Mouse (Mus musculus) 3T3-L1 (cell line): ENCODE data around the gene Plekha5.

Experiments
- DNase-seq: peaks from one replicate; pipeline ENCODE4 v3.0.0-alpha.2; 2015; ENCODE audit warnings: low read depth, low spot score

Gene Plekha5

GRCm38 (mm10) chr6:140610117-140610516 lies 186.3 kb downstream of the Plekha5 start:
- no peak for DNase-seq

- no peak for DNase-seq
Observed at GRCm38 (mm10) chr6:140611282-140611681, 187.4 kb downstream of the Plekha5 start.

DNA sequence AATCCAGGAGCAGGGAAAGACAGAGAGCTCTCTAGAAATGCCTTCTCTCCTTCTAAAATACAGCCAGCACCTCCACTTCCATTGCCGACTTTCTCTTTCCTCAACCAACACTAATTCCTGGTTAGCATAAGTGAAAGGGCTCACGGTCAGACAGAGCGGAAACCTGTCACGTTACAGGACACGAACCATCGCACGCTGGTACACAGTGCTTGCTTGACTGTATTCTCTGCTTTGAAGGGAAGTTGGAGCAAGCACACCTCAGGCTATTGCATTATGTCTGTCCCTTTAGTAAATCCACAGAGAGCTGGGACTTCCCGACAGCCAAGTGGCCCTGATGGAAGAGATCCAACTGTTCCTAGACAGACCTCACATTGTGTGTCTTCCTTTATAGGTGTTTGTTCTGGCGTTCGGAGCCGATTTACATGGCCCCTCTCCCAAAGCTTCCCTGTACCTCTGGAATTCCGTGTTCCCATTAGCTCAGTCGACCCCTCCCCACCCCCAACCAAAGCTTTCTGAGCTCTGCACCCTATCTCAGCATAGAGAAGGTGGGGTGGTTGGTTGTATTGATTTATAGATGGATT lies 188.1 kb downstream of the Plekha5 start:
- no peak for DNase-seq

- DNase-seq = peak; percentile 72
Observed at GRCm38 (mm10) chr6:140613822-140614221, 190.0 kb downstream of the Plekha5 start.

- no peak for DNase-seq
Observed at GRCm38 (mm10) chr6:140614711-140615110, 190.9 kb downstream of the Plekha5 start.

GRCm38 (mm10) chr6:140620531-140621349 lies 196.9 kb downstream of the Plekha5 start:
- DNase-seq = peak; percentile 73

GRCm38 (mm10) chr6:140621622-140622021 lies 197.8 kb downstream of the Plekha5 start:
- DNase-seq = peak; percentile 80

- peak; percentile 40 for DNase-seq
Observed at GRCm38 (mm10) chr6:140622391-140623225, 198.8 kb downstream of the Plekha5 start, which contains the start of gene Aebp2. Gene Aebp2 (plus strand): TSS chr6:140622663.

- peak; percentile 87 for DNase-seq
Observed at GRCm38 (mm10) chr6:140623226-140624095, 199.6 kb downstream of the Plekha5 start.

GRCm38 (mm10) chr6:140624096-140625051 lies 200.5 kb downstream of the Plekha5 start:
- peak; percentile 46 for DNase-seq

- DNase-seq = no peak
Observed at GRCm38 (mm10) chr6:140629176-140629859, 205.5 kb downstream of the Plekha5 start.

GRCm38 (mm10) chr6:140630306-140630705 lies 206.5 kb downstream of the Plekha5 start:
- DNase-seq = no peak

- no peak for DNase-seq
Observed at GRCm38 (mm10) chr6:140633616-140634015, 209.8 kb downstream of the Plekha5 start.

GRCm38 (mm10) chr6:140636290-140636689 lies 212.4 kb downstream of the Plekha5 start:
- DNase-seq = no peak

DNA sequence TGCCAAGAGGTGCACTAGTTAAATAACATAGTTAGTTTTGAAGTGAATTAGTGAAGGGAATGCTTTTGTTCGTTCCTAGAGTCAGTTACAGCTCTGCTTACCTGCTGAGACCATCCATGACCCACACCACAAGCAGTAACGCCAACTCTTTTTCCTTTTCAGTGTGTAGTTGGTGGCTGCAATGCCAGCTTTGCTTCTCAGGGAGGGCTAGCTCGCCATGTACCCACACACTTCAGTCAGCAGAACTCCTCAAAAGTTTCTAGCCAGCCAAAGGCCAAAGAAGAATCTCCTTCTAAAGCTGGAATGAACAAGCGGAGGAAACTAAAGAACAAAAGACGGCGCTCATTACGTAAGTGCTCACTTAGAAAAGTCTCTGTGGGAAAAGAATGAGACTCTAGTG lies 218.2 kb downstream of the Plekha5 start:
- no peak for DNase-seq

DNA sequence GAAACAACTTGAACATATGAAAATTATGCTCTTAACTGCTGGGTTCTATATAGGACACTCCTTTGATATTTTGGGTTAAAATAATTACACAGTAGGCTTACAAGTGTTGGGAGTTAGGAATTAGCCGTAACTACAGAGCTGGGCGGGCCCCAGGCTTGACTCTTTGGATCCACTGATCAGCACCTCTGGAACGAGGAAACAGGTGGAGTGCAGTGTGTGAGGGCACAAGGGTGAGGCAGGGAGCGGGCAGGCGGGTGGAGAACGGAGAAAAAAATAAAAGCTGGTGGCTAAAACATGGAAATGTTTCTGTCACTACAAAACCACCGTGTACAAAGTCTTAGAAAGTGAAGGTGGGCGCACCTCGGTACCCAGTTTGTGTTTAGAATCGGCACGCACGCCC lies 218.8 kb downstream of the Plekha5 start:
- no peak for DNase-seq

GRCm38 (mm10) chr6:140645931-140646330 lies 222.1 kb downstream of the Plekha5 start:
- no peak for DNase-seq
